Mouse (Mus musculus): ENCODE measurements around the gene Map3k19. TPM values are rescaled to one million over a fixed set of nuclear protein-coding genes. Genes with fewer than 3 reads are reported as not detected.

Gene Map3k19
- polyA plus RNA-seq (2015; fragmentation: Nextera tagmentation; extraction: Ambion mirVana): not detected in 2 replicates

GRCm38 (mm10) chr1:127854486-127855222, at the start of gene Map3k19:
Gene Map3k19 (minus strand): TSS chr1:127855031.
- WGBS: 80% methylated on average over 14 of the region's 14 CpGs
- no peaks in the 10 kb centered on the region for H3K36me3 ChIP-seq
- ATAC-seq (ENCODE audit: insufficient number of reproducible peaks, low FRiP score, low TSS enrichment, low read depth): no peak
- no peak within 1 kb of the TSS for H3K9ac ChIP-seq
- H3K27ac ChIP-seq: no peak within 1 kb of the TSS
- H3K4me2 ChIP-seq: no peak within 1 kb of the TSS
- H3K4me3 ChIP-seq: no peak within 1 kb of the TSS
- peaks cover 5% of the 10 kb centered on the region; the same call in 1 of the 2 replicates for H3K9me3 ChIP-seq
- H3K27me3 ChIP-seq: no peaks in the 10 kb centered on the region
- H3K4me1 ChIP-seq: no peaks in the 10 kb centered on the region

GRCm38 (mm10) chr1:127899401-127899800, 44.6 kb upstream of the Map3k19 start:
- 75% methylated on average over 1 of the region's 1 CpGs for WGBS
- Histone ChIP-seq H3K27ac (no peak overlapping the region), H3K27me3 (no peaks in the 10 kb centered on the region), H3K36me3 (peaks cover 8% of the 10 kb centered on the region; the same call in 1 of the 2 replicates), H3K4me1 (no peaks in the 10 kb centered on the region), H3K4me2 (no peak overlapping the region), H3K9me3 (no peaks in the 10 kb centered on the region), H3K9ac (no peak overlapping the region), H3K4me3 (no peak overlapping the region)
- ATAC-seq (ENCODE audit: insufficient number of reproducible peaks, low FRiP score, low TSS enrichment, low read depth): no peak

- 29% methylated on average over 8 of the region's 8 CpGs for WGBS
- peaks cover 9% of the 10 kb centered on the region; the same call in 1 of the 2 replicates for H3K36me3 ChIP-seq
- peak overlapping the region; percentile 51 for H3K9ac ChIP-seq
- no peaks in the 10 kb centered on the region for H3K27me3 ChIP-seq
- H3K27ac ChIP-seq: peak overlapping the region; percentile 83; the same call in 1 of the 2 replicates
- no peak for ATAC-seq (ENCODE audit: insufficient number of reproducible peaks, low FRiP score, low TSS enrichment, low read depth)
- H3K4me1 ChIP-seq: peaks cover 3% of the 10 kb centered on the region; the same call in 1 of the 2 replicates
- peak overlapping the region; percentile 50 for H3K4me2 ChIP-seq
- H3K4me3 ChIP-seq: peak overlapping the region; percentile 76
- H3K9me3 ChIP-seq: no peaks in the 10 kb centered on the region
Measured at GRCm38 (mm10) chr1:127869276-127869675, 14.4 kb upstream of the Map3k19 start.

GRCm38 (mm10) chr1:127868300-127869261, 13.8 kb upstream of the Map3k19 start, which contains the start of gene Rab3gap1:
Gene Rab3gap1 (plus strand): TSS chr1:127868773.
- Histone ChIP-seq H3K36me3 (peaks cover 9% of the 10 kb centered on the region; the same call in 1 of the 2 replicates), H3K4me2 (peak within 1 kb of the TSS; percentile 50), H3K4me1 (peaks cover 3% of the 10 kb centered on the region; the same call in 1 of the 2 replicates), H3K4me3 (peak within 1 kb of the TSS; percentile 76), H3K9me3 (no peaks in the 10 kb centered on the region), H3K9ac (peak within 1 kb of the TSS; percentile 51), H3K27ac (peak within 1 kb of the TSS; percentile 83), H3K27me3 (no peaks in the 10 kb centered on the region)
- 12% methylated on average over 47 of the region's 47 CpGs for WGBS
- ATAC-seq (ENCODE audit: insufficient number of reproducible peaks, low FRiP score, low TSS enrichment, low read depth): peak; percentile 92

GRCm38 (mm10) chr1:127863806-127864205, 9.0 kb upstream of the Map3k19 start:
- Histone ChIP-seq H3K9ac (no peak overlapping the region), H3K4me2 (no peak overlapping the region), H3K27ac (no peak overlapping the region), H3K27me3 (no peaks in the 10 kb centered on the region), H3K9me3 (no peaks in the 10 kb centered on the region), H3K4me1 (no peaks in the 10 kb centered on the region), H3K36me3 (no peaks in the 10 kb centered on the region), H3K4me3 (no peak overlapping the region)
- 51% methylated on average over 7 of the region's 7 CpGs for WGBS
- no peak for ATAC-seq (ENCODE audit: insufficient number of reproducible peaks, low FRiP score, low TSS enrichment, low read depth)

GRCm38 (mm10) chr1:127861900-127862299, 7.1 kb upstream of the Map3k19 start:
- no peak overlapping the region for H3K27ac ChIP-seq
- no peaks in the 10 kb centered on the region for H3K4me1 ChIP-seq
- H3K27me3 ChIP-seq: no peaks in the 10 kb centered on the region
- no peaks in the 10 kb centered on the region for H3K36me3 ChIP-seq
- ATAC-seq (ENCODE audit: insufficient number of reproducible peaks, low FRiP score, low TSS enrichment, low read depth): no peak
- WGBS: 82% methylated on average over 5 of the region's 5 CpGs
- H3K4me3 ChIP-seq: no peak overlapping the region
- no peaks in the 10 kb centered on the region for H3K9me3 ChIP-seq
- no peak overlapping the region for H3K9ac ChIP-seq
- H3K4me2 ChIP-seq: no peak overlapping the region

- 92% methylated on average over 4 of the region's 4 CpGs for WGBS
- Histone ChIP-seq H3K9me3 (no peaks in the 10 kb centered on the region), H3K4me1 (no peaks in the 10 kb centered on the region), H3K9ac (no peak overlapping the region), H3K27me3 (no peaks in the 10 kb centered on the region), H3K36me3 (no peaks in the 10 kb centered on the region), H3K27ac (no peak overlapping the region), H3K4me2 (no peak overlapping the region), H3K4me3 (no peak overlapping the region)
- no peak for ATAC-seq (ENCODE audit: insufficient number of reproducible peaks, low FRiP score, low TSS enrichment, low read depth)
Measured at GRCm38 (mm10) chr1:127860492-127860891, 5.7 kb upstream of the Map3k19 start.

- no peaks in the 10 kb centered on the region for H3K4me1 ChIP-seq
- no peaks in the 10 kb centered on the region for H3K36me3 ChIP-seq
- H3K27ac ChIP-seq: no peak overlapping the region
- 76% methylated on average over 6 of the region's 6 CpGs for WGBS
- H3K9ac ChIP-seq: no peak overlapping the region
- H3K4me3 ChIP-seq: no peak overlapping the region
- H3K4me2 ChIP-seq: no peak overlapping the region
- no peaks in the 10 kb centered on the region for H3K27me3 ChIP-seq
- ATAC-seq (ENCODE audit: insufficient number of reproducible peaks, low FRiP score, low TSS enrichment, low read depth): no peak
- no peaks in the 10 kb centered on the region for H3K9me3 ChIP-seq
Measured at GRCm38 (mm10) chr1:127859799-127860400, 5.1 kb upstream of the Map3k19 start.

GRCm38 (mm10) chr1:127858945-127859648, 4.3 kb upstream of the Map3k19 start:
- ATAC-seq (ENCODE audit: insufficient number of reproducible peaks, low FRiP score, low TSS enrichment, low read depth): no peak
- WGBS: 81% methylated on average over 9 of the region's 9 CpGs
- Histone ChIP-seq H3K4me2 (no peak overlapping the region), H3K4me3 (no peak overlapping the region), H3K9ac (no peak overlapping the region), H3K27ac (no peak overlapping the region), H3K4me1 (no peaks in the 10 kb centered on the region), H3K27me3 (no peaks in the 10 kb centered on the region), H3K9me3 (no peaks in the 10 kb centered on the region), H3K36me3 (no peaks in the 10 kb centered on the region)

- Histone ChIP-seq H3K4me1 (no peaks in the 10 kb centered on the region), H3K4me2 (no peak overlapping the region), H3K9me3 (peaks cover 5% of the 10 kb centered on the region; the same call in 1 of the 2 replicates), H3K36me3 (no peaks in the 10 kb centered on the region), H3K27ac (no peak overlapping the region), H3K27me3 (no peaks in the 10 kb centered on the region), H3K4me3 (no peak overlapping the region), H3K9ac (no peak overlapping the region)
- WGBS: 63% methylated on average over 7 of the region's 7 CpGs
- ATAC-seq (ENCODE audit: insufficient number of reproducible peaks, low FRiP score, low TSS enrichment, low read depth): no peak
Measured at GRCm38 (mm10) chr1:127850075-127850610, 4.7 kb downstream of the Map3k19 start.

GRCm38 (mm10) chr1:127845472-127845871, 9.4 kb downstream of the Map3k19 start:
- WGBS: 85% methylated on average over 5 of the region's 5 CpGs
- Histone ChIP-seq H3K4me1 (no peaks in the 10 kb centered on the region), H3K4me2 (no peak overlapping the region), H3K27me3 (no peaks in the 10 kb centered on the region), H3K9me3 (no peaks in the 10 kb centered on the region), H3K9ac (no peak overlapping the region), H3K4me3 (no peak overlapping the region), H3K27ac (no peak overlapping the region), H3K36me3 (no peaks in the 10 kb centered on the region)
- no peak for ATAC-seq (ENCODE audit: insufficient number of reproducible peaks, low FRiP score, low TSS enrichment, low read depth)
